Mouse (Mus musculus) midbrain, embryonic 13.5 days (tissue): ENCODE results near the gene Gm49322. TPM values are rescaled to one million over a fixed set of nuclear protein-coding genes. Genes with fewer than 3 reads are reported as not detected.

Source experiments
- ATAC-seq: fragments of 200-750 bp; cut with Nextera tagmentation; 2 replicates; pipeline ENCODE4 v1.8.0; 2017; ENCODE audit warnings: mild to moderate bottlenecking, moderate TSS enrichment, moderate library complexity
- H3K27ac ChIP-seq: fragments of 300-500 bp; sonication (generic); 2 replicates; pipeline ENCODE4 v1.5.1; 2015; ENCODE audit warnings: inconsistent platforms, mild to moderate bottlenecking, moderate library complexity
- H3K27me3 ChIP-seq: fragments of 300-500 bp; sonication (generic); 2 replicates; pipeline ENCODE4 v1.6.1; 2015; ENCODE audit warnings: mild to moderate bottlenecking, inconsistent platforms
- H3K36me3 ChIP-seq: fragments of 300-500 bp; sonication (generic); 2 replicates; pipeline ENCODE4 v1.6.1; 2015; ENCODE audit warnings: mild to moderate bottlenecking, inconsistent platforms
- H3K4me1 ChIP-seq: fragments of 300-500 bp; sonication (generic); replicated peaks from 2 replicates; pipeline ENCODE4 v1.6.1; 2015; ENCODE audit warnings: inconsistent platforms
- H3K4me2 ChIP-seq: fragments of 300-500 bp; sonication (generic); replicated peaks from 2 replicates; pipeline ENCODE4 v1.6.1; 2015; ENCODE audit warnings: moderate library complexity, mild to moderate bottlenecking, inconsistent platforms
- H3K4me3 ChIP-seq: fragments of 300-500 bp; sonication (generic); replicated peaks from 2 replicates; pipeline ENCODE4 v1.5.1; 2015; ENCODE audit warnings: mild to moderate bottlenecking, inconsistent platforms
- H3K9ac ChIP-seq: fragments of 300-500 bp; sonication (generic); replicated peaks from 2 replicates; pipeline ENCODE4 v1.6.1; 2015; ENCODE audit warnings: mild to moderate bottlenecking, inconsistent platforms
- H3K9me3 ChIP-seq: fragments of 300-500 bp; sonication (generic); 2 replicates; pipeline ENCODE4 v1.6.1; 2016; ENCODE audit warnings: mild to moderate bottlenecking, inconsistent platforms
- WGBS: fragments of 180-500 bp; shearing (Covaris S2); methylation state at CpG from one replicate; pipeline ENCODE4 v1.1.7; 2015; 5-methylcytosine and 5-hydroxymethylcytosine counted together
- polyA plus RNA-seq: library from polyadenylated mRNA; unstranded; fragments of >200 nt; fragmentation: Nextera tagmentation; extraction: Ambion mirVana; gene quantifications from 2 replicates; pipeline ENCODE4 v1.2.1, GENCODE M21; 2015

Gene Gm49322
- polyA plus RNA-seq, 1 experiment from 2014 or later: 4.9 TPM

- WGBS: 89% methylated on average over 2 of the region's 2 CpGs
- no peaks in the 10 kb centered on the region for H3K9me3 ChIP-seq
- no peaks in the 10 kb centered on the region for H3K27me3 ChIP-seq
- H3K4me2 ChIP-seq: no peak overlapping the region
- no peak for ATAC-seq
- H3K4me3 ChIP-seq: no peak overlapping the region
- peaks cover 10% of the 10 kb centered on the region; the same call in 1 of the 2 replicates for H3K36me3 ChIP-seq
- H3K9ac ChIP-seq: no peak overlapping the region
- no peak overlapping the region for H3K27ac ChIP-seq
- peaks cover 69% of the 10 kb centered on the region for H3K4me1 ChIP-seq
Observed at GRCm38 (mm10) chr10:80572477-80572876, 33.3 kb upstream of the Gm49322 start.

- Histone ChIP-seq H3K4me2 (0 out of 2 replicates have a peak overlapping the region, but pooled peaks have one; percentile 12), H3K36me3 (no peaks in the 10 kb centered on the region), H3K4me3 (no peak overlapping the region), H3K4me1 (peaks cover 76% of the 10 kb centered on the region), H3K27ac (no peak overlapping the region), H3K9ac (peak overlapping the region; percentile 51), H3K9me3 (no peaks in the 10 kb centered on the region), H3K27me3 (no peaks in the 10 kb centered on the region)
- WGBS: 53% methylated on average over 9 of the region's 9 CpGs
- no peak for ATAC-seq
Observed at GRCm38 (mm10) chr10:80573944-80574343, 31.9 kb upstream of the Gm49322 start.

- WGBS: 74% methylated on average over 3 of the region's 3 CpGs
- Histone ChIP-seq H3K4me3 (0 out of 2 replicates have a peak overlapping the region, but pooled peaks have one; percentile 75), H3K9ac (peak overlapping the region; percentile 84; the same call in 1 of the 2 replicates), H3K36me3 (no peaks in the 10 kb centered on the region), H3K9me3 (no peaks in the 10 kb centered on the region), H3K4me1 (peaks cover 74% of the 10 kb centered on the region), H3K27me3 (no peaks in the 10 kb centered on the region), H3K4me2 (0 out of 2 replicates have a peak overlapping the region, but pooled peaks have one; percentile 95), H3K27ac (no peak overlapping the region)
- no peak for ATAC-seq
Observed at GRCm38 (mm10) chr10:80574896-80575295, 30.9 kb upstream of the Gm49322 start.

- H3K4me3 ChIP-seq: peak overlapping the region; percentile 75
- no peak for ATAC-seq
- H3K36me3 ChIP-seq: no peaks in the 10 kb centered on the region
- H3K4me2 ChIP-seq: peak overlapping the region; percentile 95
- H3K9me3 ChIP-seq: no peaks in the 10 kb centered on the region
- WGBS: 15% methylated on average over 17 of the region's 17 CpGs
- H3K4me1 ChIP-seq: peaks cover 65% of the 10 kb centered on the region
- no peak overlapping the region for H3K27ac ChIP-seq
- no peaks in the 10 kb centered on the region for H3K27me3 ChIP-seq
- H3K9ac ChIP-seq: peak overlapping the region; percentile 84
Observed at GRCm38 (mm10) chr10:80575925-80576324, 29.9 kb upstream of the Gm49322 start.

- Histone ChIP-seq H3K4me2 (peak overlapping the region; percentile 95), H3K4me1 (peaks cover 58% of the 10 kb centered on the region), H3K9me3 (no peaks in the 10 kb centered on the region), H3K9ac (peak overlapping the region; percentile 84), H3K27ac (peak overlapping the region; percentile 82), H3K4me3 (peak overlapping the region; percentile 75), H3K27me3 (no peaks in the 10 kb centered on the region), H3K36me3 (no peaks in the 10 kb centered on the region)
- under 1% methylated on average over 89 of the region's 96 CpGs for WGBS
- ATAC-seq: no peak; the same call in 1 of the 2 replicates
Observed at GRCm38 (mm10) chr10:80576351-80577194, 29.2 kb upstream of the Gm49322 start.

GRCm38 (mm10) chr10:80577195-80578130 lies 28.4 kb upstream of the Gm49322 start, which contains the start of gene Klf16:
Gene Klf16, minus strand, starts transcription at chr10:80577321.
- Histone ChIP-seq H3K4me1 (peaks cover 53% of the 10 kb centered on the region), H3K36me3 (0 out of 2 replicates have a peak, but pooled peaks cover under 1% of the 10 kb centered on the region), H3K9me3 (no peaks in the 10 kb centered on the region), H3K4me2 (peak within 1 kb of the TSS; percentile 95), H3K27me3 (no peaks in the 10 kb centered on the region), H3K9ac (peak within 1 kb of the TSS; percentile 84), H3K4me3 (peak within 1 kb of the TSS; percentile 75), H3K27ac (peak within 1 kb of the TSS; percentile 82)
- WGBS: under 1% methylated on average over 89 of the region's 97 CpGs
- peak; percentile 76 for ATAC-seq

- WGBS: under 1% methylated on average over 29 of the region's 29 CpGs
- Histone ChIP-seq H3K9me3 (no peaks in the 10 kb centered on the region), H3K27ac (peak overlapping the region; percentile 82), H3K4me2 (peak overlapping the region; percentile 95), H3K4me3 (peak overlapping the region; percentile 75), H3K9ac (peak overlapping the region; percentile 84), H3K27me3 (no peaks in the 10 kb centered on the region), H3K4me1 (peaks cover 51% of the 10 kb centered on the region), H3K36me3 (peaks cover 4% of the 10 kb centered on the region; the same call in 1 of the 2 replicates)
- peak; percentile 41 for ATAC-seq
Observed at GRCm38 (mm10) chr10:80578131-80578750, 27.6 kb upstream of the Gm49322 start.

- ATAC-seq: no peak
- Histone ChIP-seq H3K36me3 (peaks cover 11% of the 10 kb centered on the region), H3K27ac (no peak overlapping the region), H3K9ac (no peak overlapping the region), H3K4me3 (no peak overlapping the region), H3K27me3 (no peaks in the 10 kb centered on the region), H3K4me2 (peak overlapping the region; percentile 95; the same call in 1 of the 2 replicates), H3K4me1 (peaks cover 44% of the 10 kb centered on the region), H3K9me3 (no peaks in the 10 kb centered on the region)
- 5% methylated on average over 8 of the region's 8 CpGs for WGBS
Observed at GRCm38 (mm10) chr10:80578911-80579310, 26.9 kb upstream of the Gm49322 start.

GRCm38 (mm10) chr10:80583047-80583446 lies 22.8 kb upstream of the Gm49322 start:
- no peak for ATAC-seq
- WGBS: 90% methylated on average over 5 of the region's 5 CpGs
- Histone ChIP-seq H3K4me2 (no peak overlapping the region), H3K4me3 (no peak overlapping the region), H3K9me3 (no peaks in the 10 kb centered on the region), H3K4me1 (peaks cover 30% of the 10 kb centered on the region), H3K36me3 (peaks cover 38% of the 10 kb centered on the region), H3K9ac (no peak overlapping the region), H3K27ac (no peak overlapping the region), H3K27me3 (no peaks in the 10 kb centered on the region)

GRCm38 (mm10) chr10:80584045-80584488 lies 21.8 kb upstream of the Gm49322 start:
- no peaks in the 10 kb centered on the region for H3K9me3 ChIP-seq
- no peak overlapping the region for H3K9ac ChIP-seq
- WGBS: 72% methylated on average over 12 of the region's 12 CpGs
- peaks cover 38% of the 10 kb centered on the region for H3K36me3 ChIP-seq
- ATAC-seq: no peak
- no peak overlapping the region for H3K4me3 ChIP-seq
- H3K27me3 ChIP-seq: no peaks in the 10 kb centered on the region
- no peak overlapping the region for H3K27ac ChIP-seq
- no peak overlapping the region for H3K4me2 ChIP-seq
- peaks cover 30% of the 10 kb centered on the region for H3K4me1 ChIP-seq
